Mouse (Mus musculus): Measurements from ENCODE around the gene Jkamp. TPM values are rescaled to one million over a fixed set of nuclear protein-coding genes. Genes with fewer than 3 reads are reported as not detected.
"Not testable (repeated sequence)": the region's sequence is repeated elsewhere in the genome, so short reads cannot be mapped to it uniquely, and the experiment has no call there.

The Jkamp gene
- 49.5 and 59.6 TPM in 2 replicates for polyA plus RNA-seq (2015; fragmentation: Nextera tagmentation; extraction: Ambion mirVana)

- H3K36me3 ChIP-seq (ENCODE audit: control insufficient read depth, insufficient read depth, low read length) = no peaks in the 10 kb centered on the region
- peak; percentile 97 for ATAC-seq
- peak within 1 kb of the TSS; percentile 87 for H3K9ac ChIP-seq (ENCODE audit: low read depth, low read length)
- under 1% methylated on average over 60 of the region's 60 CpGs for WGBS
- peak within 1 kb of the TSS; percentile 79 for H3K4me3 ChIP-seq (ENCODE audit: low read length)
- no peaks in the 10 kb centered on the region for H3K9me3 ChIP-seq (ENCODE audit: control insufficient read depth, low read length)
- peaks cover 8% of the 10 kb centered on the region; the same call in 1 of the 2 replicates for H3K4me1 ChIP-seq (ENCODE audit: control insufficient read depth, insufficient read depth, low read length)
- peak within 1 kb of the TSS; percentile 90 for H3K4me2 ChIP-seq (ENCODE audit: low read depth, low read length)
- no peaks in the 10 kb centered on the region for H3K27me3 ChIP-seq (replicated peaks; ENCODE audit: control insufficient read depth, insufficient read depth, low read length)
- peak within 1 kb of the TSS; percentile 98 for H3K27ac ChIP-seq (ENCODE audit: low read length)
These were observed at the start of gene Jkamp, which contains the start of gene L3hypdh for GRCm38 (mm10) chr12:72085329-72086165. Jkamp (plus strand) TSS chr12:72085589. L3hypdh (minus strand) TSS chr12:72085439.

GRCm38 (mm10) chr12:72036097-72036661 lies 49.2 kb upstream of the Jkamp start:
- H3K9ac ChIP-seq (ENCODE audit: low read depth, low read length) = no peak overlapping the region
- no peak for ATAC-seq

GRCm38 (mm10) chr12:72037049-72037448 lies 48.3 kb upstream of the Jkamp start:
- Histone ChIP-seq H3K36me3 (ENCODE audit: control insufficient read depth, insufficient read depth, low read length) (no peaks in the 10 kb centered on the region), H3K27ac (ENCODE audit: low read length) (no peak overlapping the region), H3K27me3 (replicated peaks; ENCODE audit: control insufficient read depth, insufficient read depth, low read length) (no peaks in the 10 kb centered on the region), H3K4me3 (ENCODE audit: low read length) (no peak overlapping the region), H3K4me1 (ENCODE audit: control insufficient read depth, insufficient read depth, low read length) (no peaks in the 10 kb centered on the region), H3K9me3 (ENCODE audit: control insufficient read depth, low read length) (no peaks in the 10 kb centered on the region), H3K4me2 (ENCODE audit: low read depth, low read length) (no peak overlapping the region), H3K9ac (ENCODE audit: low read depth, low read length) (no peak overlapping the region)
- no peak for ATAC-seq
- WGBS = 88% methylated on average over 6 of the region's 6 CpGs

More at GRCm38 (mm10) chr12:72036097-72036661, 49.2 kb upstream of the Jkamp start:
- 60% methylated on average over 9 of the region's 9 CpGs for WGBS
- Histone ChIP-seq H3K4me3 (ENCODE audit: low read length) (no peak overlapping the region), H3K4me1 (ENCODE audit: control insufficient read depth, insufficient read depth, low read length) (no peaks in the 10 kb centered on the region), H3K36me3 (ENCODE audit: control insufficient read depth, insufficient read depth, low read length) (no peaks in the 10 kb centered on the region), H3K9me3 (ENCODE audit: control insufficient read depth, low read length) (no peaks in the 10 kb centered on the region), H3K27me3 (replicated peaks; ENCODE audit: control insufficient read depth, insufficient read depth, low read length) (no peaks in the 10 kb centered on the region), H3K27ac (ENCODE audit: low read length) (no peak overlapping the region), H3K4me2 (ENCODE audit: low read depth, low read length) (no peak overlapping the region)

GRCm38 (mm10) chr12:72038866-72039265 lies 46.5 kb upstream of the Jkamp start:
- Histone ChIP-seq H3K9me3 (ENCODE audit: control insufficient read depth, low read length) (no peaks in the 10 kb centered on the region), H3K4me2 (ENCODE audit: low read depth, low read length) (no peak overlapping the region), H3K9ac (ENCODE audit: low read depth, low read length) (no peak overlapping the region), H3K36me3 (ENCODE audit: control insufficient read depth, insufficient read depth, low read length) (no peaks in the 10 kb centered on the region), H3K27ac (ENCODE audit: low read length) (no peak overlapping the region), H3K4me3 (ENCODE audit: low read length) (no peak overlapping the region), H3K27me3 (replicated peaks; ENCODE audit: control insufficient read depth, insufficient read depth, low read length) (no peaks in the 10 kb centered on the region), H3K4me1 (ENCODE audit: control insufficient read depth, insufficient read depth, low read length) (no peaks in the 10 kb centered on the region)
- no peak for ATAC-seq
- 67% methylated on average over 2 of the region's 2 CpGs for WGBS

GRCm38 (mm10) chr12:72039501-72039900 lies 45.9 kb upstream of the Jkamp start:
- H3K27ac ChIP-seq (ENCODE audit: low read length) = no peak overlapping the region
- no peaks in the 10 kb centered on the region for H3K4me1 ChIP-seq (ENCODE audit: control insufficient read depth, insufficient read depth, low read length)
- no peaks in the 10 kb centered on the region for H3K27me3 ChIP-seq (replicated peaks; ENCODE audit: control insufficient read depth, insufficient read depth, low read length)
- ATAC-seq = no peak
- H3K9ac ChIP-seq (ENCODE audit: low read depth, low read length) = no peak overlapping the region
- no peak overlapping the region for H3K4me3 ChIP-seq (ENCODE audit: low read length)
- H3K36me3 ChIP-seq (ENCODE audit: control insufficient read depth, insufficient read depth, low read length) = no peaks in the 10 kb centered on the region
- H3K9me3 ChIP-seq (ENCODE audit: control insufficient read depth, low read length) = no peaks in the 10 kb centered on the region
- WGBS = 55% methylated on average over 8 of the region's 8 CpGs
- H3K4me2 ChIP-seq (ENCODE audit: low read depth, low read length) = no peak overlapping the region

GRCm38 (mm10) chr12:72041238-72041637 lies 44.2 kb upstream of the Jkamp start:
- no peak for ATAC-seq
- Histone ChIP-seq H3K36me3 (ENCODE audit: control insufficient read depth, insufficient read depth, low read length) (no peaks in the 10 kb centered on the region), H3K9ac (ENCODE audit: low read depth, low read length) (no peak overlapping the region), H3K4me2 (ENCODE audit: low read depth, low read length) (no peak overlapping the region), H3K4me1 (ENCODE audit: control insufficient read depth, insufficient read depth, low read length) (no peaks in the 10 kb centered on the region), H3K4me3 (ENCODE audit: low read length) (no peak overlapping the region), H3K27ac (ENCODE audit: low read length) (no peak overlapping the region), H3K9me3 (ENCODE audit: control insufficient read depth, low read length) (no peaks in the 10 kb centered on the region), H3K27me3 (replicated peaks; ENCODE audit: control insufficient read depth, insufficient read depth, low read length) (no peaks in the 10 kb centered on the region)
- 92% methylated on average over 3 of the region's 3 CpGs for WGBS

- no peaks in the 10 kb centered on the region for H3K4me1 ChIP-seq (ENCODE audit: control insufficient read depth, insufficient read depth, low read length)
- ATAC-seq = no peak
- no peaks in the 10 kb centered on the region for H3K27me3 ChIP-seq (replicated peaks; ENCODE audit: control insufficient read depth, insufficient read depth, low read length)
- no peaks in the 10 kb centered on the region for H3K36me3 ChIP-seq (ENCODE audit: control insufficient read depth, insufficient read depth, low read length)
- no peak overlapping the region for H3K4me2 ChIP-seq (ENCODE audit: low read depth, low read length)
- 3% methylated on average over 2 of the region's 2 CpGs for WGBS
- H3K9me3 ChIP-seq (ENCODE audit: control insufficient read depth, low read length) = no peaks in the 10 kb centered on the region
- H3K4me3 ChIP-seq (ENCODE audit: low read length) = no peak overlapping the region
- H3K9ac ChIP-seq (ENCODE audit: low read depth, low read length) = no peak overlapping the region
- H3K27ac ChIP-seq (ENCODE audit: low read length) = no peak overlapping the region
These were observed 37.9 kb upstream of the Jkamp start for GRCm38 (mm10) chr12:72047513-72047912.

- not testable (repeated sequence) for ATAC-seq; H3K4me3 ChIP-seq (ENCODE audit: low read length)
- WGBS = 87% methylated on average over 5 of the region's 5 CpGs
These were observed 35.2 kb upstream of the Jkamp start for GRCm38 (mm10) chr12:72050156-72050555.

GRCm38 (mm10) chr12:72050821-72051220 lies 34.6 kb upstream of the Jkamp start:
- H3K9ac ChIP-seq (ENCODE audit: low read depth, low read length) = no peak overlapping the region
- H3K4me3 ChIP-seq (ENCODE audit: low read length) = no peak overlapping the region
- 92% methylated on average over 4 of the region's 4 CpGs for WGBS
- H3K4me2 ChIP-seq (ENCODE audit: low read depth, low read length) = no peak overlapping the region
- H3K9me3 ChIP-seq (ENCODE audit: control insufficient read depth, low read length) = no peaks in the 10 kb centered on the region
- H3K27ac ChIP-seq (ENCODE audit: low read length) = no peak overlapping the region
- H3K4me1 ChIP-seq (ENCODE audit: control insufficient read depth, insufficient read depth, low read length) = no peaks in the 10 kb centered on the region
- H3K27me3 ChIP-seq (replicated peaks; ENCODE audit: control insufficient read depth, insufficient read depth, low read length) = no peaks in the 10 kb centered on the region
- H3K36me3 ChIP-seq (ENCODE audit: control insufficient read depth, insufficient read depth, low read length) = no peaks in the 10 kb centered on the region
- ATAC-seq = no peak

More at GRCm38 (mm10) chr12:72050156-72050555, 35.2 kb upstream of the Jkamp start:
- H3K9me3 ChIP-seq (ENCODE audit: control insufficient read depth, low read length); H3K4me1 ChIP-seq (ENCODE audit: control insufficient read depth, insufficient read depth, low read length); H3K4me2 ChIP-seq (ENCODE audit: low read depth, low read length); H3K27me3 ChIP-seq (replicated peaks; ENCODE audit: control insufficient read depth, insufficient read depth, low read length); H3K9ac ChIP-seq (ENCODE audit: low read depth, low read length); H3K36me3 ChIP-seq (ENCODE audit: control insufficient read depth, insufficient read depth, low read length); H3K27ac ChIP-seq (ENCODE audit: low read length): not testable (repeated sequence)

Measured in intestine, embryonic 16.5 days (tissue).